Mouse (Mus musculus) kidney, adult 2 months (tissue): Measurements from ENCODE around the gene Mrps18b.

Experiments
- CTCF ChIP-seq: fragments of 200-500 bp; conservative IDR thresholded peaks from 2 replicates; pipeline ENCODE4 v1.5.1; 2011; ENCODE audit warnings: low read depth, mild to moderate bottlenecking, control low read depth, low read length, moderate library complexity, mixed read lengths; ENCODE audit not compliant: insufficient read depth, insufficient read length
- POLR2A ChIP-seq: fragments of 200-500 bp; IDR thresholded peaks from one replicate; pipeline ENCODE4 v1.6.1; 2011; ENCODE audit warnings: low read depth, low read length, control low read depth

DNA sequence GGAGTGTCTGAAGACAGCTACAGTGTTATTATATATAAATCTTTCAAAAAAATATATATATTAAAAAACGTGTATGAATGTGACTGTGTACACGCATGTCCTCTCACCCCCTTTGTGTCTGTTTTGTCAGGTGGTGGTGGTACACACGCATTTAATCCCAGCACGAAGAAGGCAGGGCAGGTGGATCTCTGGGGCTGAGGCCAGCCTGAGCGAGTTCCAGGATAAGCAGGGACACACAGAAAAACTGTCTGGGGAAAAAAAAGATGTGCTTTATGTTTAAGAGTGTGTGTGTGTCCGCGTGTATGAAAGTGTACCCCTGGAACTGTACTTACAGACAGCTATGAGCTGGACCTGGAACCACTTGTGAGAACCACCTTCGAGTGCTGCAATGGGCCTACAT, 38.5 kb upstream of the Mrps18b start:
- TF ChIP-seq CTCF: no peak
- no peak for TF ChIP-seq POLR2A
